Mouse (Mus musculus) cortical plate, adult 2 months (tissue): ENCODE measurements around the gene Ube2q2. TPM values are rescaled to one million over a fixed set of nuclear protein-coding genes. Genes with fewer than 3 reads are reported as not detected.

Source experiments
- H3K27ac ChIP-seq: fragments of 200-500 bp; 2 replicates; pipeline ENCODE4 v1.5.1; 2012; ENCODE audit warnings: low read length, control low read depth, inconsistent platforms; ENCODE audit not compliant: insufficient read depth
- H3K4me1 ChIP-seq: fragments of 200-500 bp; 2 replicates; pipeline ENCODE4 v1.6.1; 2011; ENCODE audit warnings: low read length; ENCODE audit not compliant: control insufficient read depth, insufficient read depth
- H3K4me3 ChIP-seq: fragments of 200-500 bp; 2 replicates; pipeline ENCODE4 v1.5.1; 2011; ENCODE audit warnings: mild to moderate bottlenecking, low read length, control low read depth; ENCODE audit not compliant: insufficient read depth
- CTCF ChIP-seq: fragments of 200-500 bp; IDR thresholded peaks from 2 replicates; pipeline ENCODE4 v1.5.1; 2011; ENCODE audit warnings: mild to moderate bottlenecking, control low read depth, low read length; ENCODE audit not compliant: insufficient read depth; ENCODE audit errors: extremely low read depth
- POLR2A ChIP-seq: fragments of 200-500 bp; IDR thresholded peaks from 2 replicates; pipeline ENCODE4 v1.6.1; 2011; ENCODE audit warnings: mild to moderate bottlenecking, low read length, control low read depth; ENCODE audit not compliant: insufficient read depth; ENCODE audit errors: extremely low read depth
- polyA plus RNA-seq: library from polyadenylated mRNA; depleted of rRNA; stranded (reverse); fragments of >200 nt; gene quantifications from 2 replicates; pipeline ENCODE4 v1.2.3, GENCODE M21; 2012

Gene Ube2q2
- polyA plus RNA-seq, 1 experiment: 40.8 TPM

GRCm38 (mm10) chr9:55170655-55171412 is 22.2 kb downstream of the Ube2q2 start:
- H3K27ac ChIP-seq: no peak overlapping the region
- no peaks in the 10 kb centered on the region; the same call in 1 of the 2 replicates for H3K4me1 ChIP-seq
- no peak overlapping the region for H3K4me3 ChIP-seq
- no peak for TF ChIP-seq POLR2A
- no peak for TF ChIP-seq CTCF

- H3K27ac ChIP-seq: no peak overlapping the region
- TF ChIP-seq POLR2A (no peak), CTCF (no peak)
- no peak overlapping the region for H3K4me3 ChIP-seq
- H3K4me1 ChIP-seq: no peaks in the 10 kb centered on the region; the same call in 1 of the 2 replicates
These were observed 23.6 kb downstream of the Ube2q2 start for GRCm38 (mm10) chr9:55172195-55172685.

GRCm38 (mm10) chr9:55174235-55174634 is 25.6 kb downstream of the Ube2q2 start:
- TF ChIP-seq CTCF: no peak
- no peak for TF ChIP-seq POLR2A
- no peak overlapping the region for H3K27ac ChIP-seq
- no peaks in the 10 kb centered on the region; the same call in 1 of the 2 replicates for H3K4me1 ChIP-seq
- H3K4me3 ChIP-seq: no peak overlapping the region

GRCm38 (mm10) chr9:55195876-55196275 is 47.2 kb downstream of the Ube2q2 start:
- no peak overlapping the region for H3K4me3 ChIP-seq
- no peak for TF ChIP-seq CTCF
- no peak for TF ChIP-seq POLR2A
- no peak overlapping the region for H3K27ac ChIP-seq
- no peaks in the 10 kb centered on the region for H3K4me1 ChIP-seq

- TF ChIP-seq POLR2A: no peak
- TF ChIP-seq CTCF: no peak
- no peaks in the 10 kb centered on the region for H3K4me1 ChIP-seq
- no peak overlapping the region for H3K4me3 ChIP-seq
- H3K27ac ChIP-seq: peak overlapping the region; percentile 29; the same call in 1 of the 2 replicates
These were observed 49.6 kb downstream of the Ube2q2 start for GRCm38 (mm10) chr9:55198260-55198659.

- no peak overlapping the region for H3K27ac ChIP-seq
- TF ChIP-seq CTCF (no peak), POLR2A (no peak)
- no peak overlapping the region for H3K4me3 ChIP-seq
- H3K4me1 ChIP-seq: no peaks in the 10 kb centered on the region
These were observed 50.7 kb downstream of the Ube2q2 start for GRCm38 (mm10) chr9:55199348-55199747.

GRCm38 (mm10) chr9:55208458-55208789 is 59.8 kb downstream of the Ube2q2 start:
- no peak for TF ChIP-seq POLR2A
- no peak for TF ChIP-seq CTCF
- H3K27ac ChIP-seq: peak overlapping the region; percentile 36; the same call in 1 of the 2 replicates
- peak overlapping the region; percentile 94 for H3K4me3 ChIP-seq
- peaks cover 4% of the 10 kb centered on the region; the same call in 1 of the 2 replicates for H3K4me1 ChIP-seq

GRCm38 (mm10) chr9:55208790-55209481 is 60.3 kb downstream of the Ube2q2 start, which contains the start of gene Fbxo22:
TSS of gene Fbxo22 (plus strand) at chr9:55208925.
- Histone ChIP-seq H3K4me3 (peak within 1 kb of the TSS; percentile 94), H3K4me1 (peaks cover 4% of the 10 kb centered on the region; the same call in 1 of the 2 replicates), H3K27ac (peak within 1 kb of the TSS; percentile 36; the same call in 1 of the 2 replicates)
- TF ChIP-seq CTCF (no peak), POLR2A (peak; percentile 82)

- Histone ChIP-seq H3K27ac (no peak overlapping the region), H3K4me3 (no peak overlapping the region), H3K4me1 (peaks cover 4% of the 10 kb centered on the region)
- no peak for TF ChIP-seq POLR2A
- no peak for TF ChIP-seq CTCF
These were observed 63.0 kb downstream of the Ube2q2 start for GRCm38 (mm10) chr9:55211611-55212010.

- TF ChIP-seq POLR2A (no peak), CTCF (no peak)
- peaks cover 2% of the 10 kb centered on the region for H3K4me1 ChIP-seq
- H3K27ac ChIP-seq: no peak overlapping the region
- H3K4me3 ChIP-seq: no peak overlapping the region
These were observed 64.7 kb downstream of the Ube2q2 start for GRCm38 (mm10) chr9:55213396-55213795.
